Mouse (Mus musculus): ENCODE measurements around the gene Arhgef28. TPM values are rescaled to one million over a fixed set of nuclear protein-coding genes. Genes with fewer than 3 reads are reported as not detected.
A peak's percentile ranks its signal among the peaks of the same experiment; 100 is the strongest.

The Arhgef28 gene
- total RNA-seq, 4 experiments from 2014 or later, result 15.1 to 41.9 (median 31.5) TPM

DNA sequence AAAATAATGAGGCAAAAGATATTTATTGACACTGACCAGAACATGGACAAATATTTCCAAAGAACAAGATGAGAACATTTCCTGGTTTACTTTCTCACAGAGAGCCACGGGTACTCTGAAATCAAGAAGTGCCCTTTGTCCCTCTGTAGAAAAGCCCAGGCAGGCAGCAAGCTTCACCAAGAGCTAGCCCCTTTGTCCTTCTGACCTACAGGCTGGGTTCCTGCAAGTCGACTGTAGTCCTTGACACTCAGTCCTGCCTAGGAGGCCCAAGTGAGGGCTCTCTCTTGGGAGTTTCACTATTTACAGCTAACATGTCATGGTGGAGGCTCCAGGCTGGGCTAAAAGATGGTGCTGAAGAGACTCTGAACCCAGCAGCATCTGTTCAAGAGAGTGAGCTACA lies 307.6 kb downstream of the Arhgef28 start:
- DNase-seq, result no peak

DNA sequence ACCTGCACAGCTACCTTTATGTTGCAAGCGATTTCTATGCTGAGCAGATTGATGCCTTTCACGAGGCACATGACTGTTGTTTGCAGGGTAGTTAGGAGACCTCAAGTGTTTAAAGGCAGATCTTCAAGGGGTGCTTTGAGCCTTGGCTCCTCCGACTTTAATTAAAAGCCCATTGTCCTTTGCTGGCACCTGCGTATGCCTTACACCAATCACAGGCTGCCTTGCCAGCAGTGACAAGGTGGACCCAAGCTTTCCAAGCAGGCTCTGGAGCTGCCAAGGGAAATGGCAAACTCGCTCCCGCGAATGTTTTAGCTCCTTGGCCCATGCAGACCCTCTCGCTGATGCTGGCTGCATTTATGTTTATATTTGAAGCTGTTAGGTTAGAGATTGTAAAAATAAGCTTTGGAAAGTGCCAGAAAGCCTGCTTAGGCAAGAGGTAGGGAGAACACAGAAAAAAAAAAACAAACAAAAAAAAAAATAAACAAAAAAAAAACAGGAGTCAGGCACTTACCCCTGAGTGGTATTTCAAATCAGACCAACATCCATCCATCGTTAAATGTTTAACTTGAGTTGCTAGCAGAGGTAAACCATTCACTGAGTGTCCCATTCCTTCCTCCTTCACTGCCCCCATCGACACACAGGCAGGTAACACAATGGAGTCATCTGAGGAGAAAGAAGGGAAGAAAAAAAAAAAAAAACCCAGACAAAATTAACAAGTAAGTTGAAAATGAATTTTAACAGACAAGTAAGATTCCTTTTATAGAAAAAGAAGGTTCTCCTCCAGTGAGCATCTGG lies 313.0 kb downstream of the Arhgef28 start:
- DNase-seq, result no peak

DNA sequence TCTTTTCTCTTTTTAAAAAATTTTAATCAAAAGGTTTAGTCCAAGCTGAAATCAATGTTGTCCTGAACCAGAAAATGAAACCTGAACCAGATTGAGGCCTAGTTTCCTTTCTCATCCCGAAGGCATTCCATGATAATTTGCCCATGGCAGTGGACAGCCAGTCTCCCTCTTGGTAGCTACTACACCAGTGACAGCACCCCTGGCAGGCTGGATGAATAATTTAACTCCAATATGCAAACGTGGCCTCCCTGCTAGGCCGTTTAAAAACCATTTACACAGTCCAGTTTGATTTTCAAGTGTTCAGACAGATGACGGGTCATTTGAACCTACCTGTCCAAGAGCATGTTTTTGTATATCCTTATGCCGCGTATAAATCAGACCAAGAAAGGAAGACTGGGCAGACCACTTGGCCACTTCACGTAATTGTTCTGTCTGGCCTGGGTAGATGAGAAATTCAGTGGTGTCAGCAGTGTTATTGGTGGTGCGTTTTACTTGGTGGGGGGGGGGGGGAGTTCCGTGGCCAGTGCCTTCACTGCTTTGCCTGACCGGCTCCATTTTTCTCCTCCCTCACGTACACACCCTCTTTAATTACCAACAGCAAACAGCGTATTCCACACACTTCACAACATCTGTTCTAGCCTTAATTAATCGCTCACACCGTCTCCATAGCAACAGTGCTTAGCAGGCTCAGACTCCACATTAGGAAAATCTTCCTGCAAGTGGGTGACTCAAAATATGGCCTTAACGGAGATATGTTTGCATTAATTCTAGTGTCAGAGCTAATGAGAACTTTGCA lies 314.0 kb downstream of the Arhgef28 start:
- DNase-seq, result no peak

DNA sequence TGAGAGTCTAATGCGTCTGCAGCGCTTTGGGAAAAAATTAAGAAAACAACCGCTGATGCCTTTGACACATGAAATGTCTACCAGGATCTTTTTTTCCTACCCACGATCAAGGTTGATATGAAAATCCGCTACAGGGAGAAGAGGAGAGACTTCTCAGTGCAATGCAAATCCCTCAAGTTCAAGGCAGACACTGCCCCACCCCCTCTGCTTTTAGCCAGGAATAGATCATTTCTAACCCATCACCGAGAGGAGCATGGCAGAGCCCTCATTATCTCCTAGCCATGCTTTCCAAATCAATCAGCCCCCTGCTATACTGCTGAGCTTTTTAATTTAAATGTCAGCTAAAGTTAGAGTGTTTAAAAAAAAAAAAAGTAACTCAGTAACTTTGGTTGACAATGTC lies 318.2 kb downstream of the Arhgef28 start:
- DNase-seq, result no peak

GRCm38 (mm10) chr13:97887558-97887957 lies 318.7 kb downstream of the Arhgef28 start:
- no peak for DNase-seq

DNA sequence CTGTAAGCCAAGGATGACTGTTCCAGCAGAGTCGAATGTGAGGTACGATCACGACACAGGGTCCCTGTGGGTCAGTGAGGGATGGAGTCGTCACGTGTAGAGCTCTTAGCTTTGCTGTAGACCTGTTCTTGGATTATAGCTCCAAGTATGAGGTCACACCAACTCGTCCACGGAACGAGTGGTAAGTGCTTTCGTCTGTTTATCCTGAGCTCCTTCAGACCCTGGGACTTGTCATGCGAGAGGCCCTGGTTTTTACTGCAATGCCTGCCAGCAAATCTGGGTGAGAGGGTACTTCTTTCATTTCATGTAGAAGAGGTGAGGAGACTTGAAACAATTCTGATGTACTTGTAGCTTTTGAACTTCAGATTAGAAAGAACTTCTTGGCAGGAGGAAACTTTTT lies 322.6 kb downstream of the Arhgef28 start:
- DNase-seq, result no peak

DNA sequence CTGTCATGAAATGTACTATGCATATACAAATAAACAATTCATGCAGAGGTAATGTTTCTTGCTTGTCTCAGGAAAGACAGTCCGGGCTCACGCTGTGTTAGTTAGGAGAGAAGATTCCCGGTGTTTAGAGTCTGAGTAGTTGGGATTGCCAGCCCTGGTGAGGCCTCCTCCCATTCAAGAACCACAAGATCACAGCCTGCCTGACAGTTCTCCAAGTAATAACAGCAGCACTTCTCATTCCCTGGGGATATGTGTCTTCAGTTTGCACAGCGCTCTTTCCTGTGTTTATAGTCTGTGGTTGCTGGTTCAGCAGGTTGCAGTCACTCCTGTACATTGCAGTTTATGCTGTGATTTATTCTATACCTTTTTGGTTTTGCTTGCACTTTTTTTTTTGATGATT lies 329.8 kb downstream of the Arhgef28 start:
- DNase-seq, result no peak

DNA sequence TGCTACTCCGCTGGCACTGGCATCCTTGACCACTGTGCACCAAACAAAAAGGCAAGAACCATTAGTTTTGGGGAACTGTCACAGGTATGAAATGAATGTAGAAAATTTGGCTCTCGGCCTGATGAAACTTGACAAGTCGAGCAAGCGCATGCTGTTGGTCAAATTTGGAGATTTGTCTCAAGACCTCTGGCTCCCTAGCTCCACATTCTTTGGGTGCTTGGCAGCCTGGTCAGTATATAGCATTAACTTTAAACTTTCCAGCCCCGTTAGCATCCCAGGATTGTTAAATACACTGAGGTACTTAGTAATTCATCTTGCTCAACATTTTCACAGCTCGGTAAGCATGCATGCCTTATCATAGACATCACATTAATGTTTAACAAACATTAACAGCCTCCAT lies 330.2 kb downstream of the Arhgef28 start:
- no peak for DNase-seq

- no peak for DNase-seq
Measured at GRCm38 (mm10) chr13:97869428-97869827, 336.8 kb downstream of the Arhgef28 start.

GRCm38 (mm10) chr13:97867322-97867962 lies 338.8 kb downstream of the Arhgef28 start:
- peak; percentile 33 for DNase-seq

- no peak for DNase-seq
Measured at GRCm38 (mm10) chr13:97859071-97859470, 347.2 kb downstream of the Arhgef28 start.

- no peak for DNase-seq
Measured at GRCm38 (mm10) chr13:97857860-97858259, 348.4 kb downstream of the Arhgef28 start.

- peak; percentile 9 for DNase-seq
Measured at GRCm38 (mm10) chr13:97853356-97853968, 352.8 kb downstream of the Arhgef28 start.

Other genes starting within 250 kb of the Arhgef28 start
- gene Utp15, start 56.6 kb upstream of the Arhgef28 start, total RNA-seq (2022), result 10 to 100 TPM; 19.8 to 24.6 (median 22.1) TPM
- gene Ankra2, start 56.6 kb upstream of the Arhgef28 start, total RNA-seq (2022), result 10 to 100 TPM; 24.0 to 34.5 (median 28.7) TPM
- gene Gm21976, start 73.4 kb upstream of the Arhgef28 start, total RNA-seq (2022), result not detected
- 100 to 1,000 TPM; 278 to 323 (median 310) TPM for gene Btf3, start 110.6 kb upstream of the Arhgef28 start, total RNA-seq (2022)
- 1 to 10 TPM in 3 of 4 experiments, under 1 TPM in 1; 0.96 to 1.8 (median 1.4) TPM for gene Foxd1, start 147.8 kb upstream of the Arhgef28 start, total RNA-seq (2022)

Data from adrenal gland, adult 8-10 months (tissue).